Mouse (Mus musculus) MEL (cell line): ENCODE results near the gene Cyth3. TPM values are rescaled to one million over a fixed set of nuclear protein-coding genes. Genes with fewer than 3 reads are reported as not detected.

Experiments
- DNase-seq: peaks from one replicate; pipeline ENCODE4 v3.0.0; 2011; ENCODE audit warnings: low read depth, low spot score
- H3K27ac ChIP-seq: 2 replicates; pipeline ENCODE4 v1.5.1; 2012; ENCODE audit warnings: low read depth, mild to moderate bottlenecking, control low read depth, low read length, moderate library complexity; ENCODE audit not compliant: control insufficient read depth
- H3K27me3 ChIP-seq, 2 experiments: fragments of 150-350 bp in 1 of 2; sonication (generic) in 1 of 2; 2 replicates each; pipeline ENCODE4 v1.6.1; 2012; ENCODE audit warnings: low read length in 2 of 2, mild to moderate bottlenecking in 2 of 2, improper control_type of control experiment in 1 of 2, moderate library complexity in 1 of 2; ENCODE audit not compliant: insufficient read depth in 2 of 2, control insufficient read depth in 1 of 2
- H3K36me3 ChIP-seq, 2 experiments: 2 replicates each; pipeline ENCODE4 v1.6.1; 2012 to 2014; ENCODE audit warnings: low read length in 2 of 2, improper control_type of control experiment in 1 of 2, inconsistent platforms in 1 of 2, mild to moderate bottlenecking in 1 of 2; ENCODE audit not compliant: insufficient read depth in 2 of 2, control insufficient read depth in 1 of 2
- H3K4me1 ChIP-seq, 2 experiments: fragments of 150-350 bp in 1 of 2; sonication (generic) in 1 of 2; 2 replicates each; pipeline ENCODE4 v1.6.1; 2012; ENCODE audit warnings: low read length in 2 of 2, improper control_type of control experiment in 1 of 2, mild to moderate bottlenecking in 1 of 2; ENCODE audit not compliant: insufficient read depth in 2 of 2, control insufficient read depth in 1 of 2
- H3K4me3 ChIP-seq, 2 experiments: fragments of 150-350 bp in 1 of 2; sonication (generic) in 1 of 2; 2 replicates each; pipeline ENCODE4 v1.5.1; 2012; ENCODE audit warnings: low read depth in 2 of 2, low read length in 2 of 2, mild to moderate bottlenecking in 2 of 2, moderate library complexity in 2 of 2, control low read depth in 1 of 2, improper control_type of control experiment in 1 of 2; ENCODE audit not compliant: control insufficient read depth in 1 of 2, insufficient read depth in 1 of 2
- H3K79me2 ChIP-seq: 2 replicates; pipeline ENCODE4 v1.6.1; 2012; ENCODE audit warnings: mild to moderate bottlenecking, low read length, moderate library complexity; ENCODE audit not compliant: control insufficient read depth, poor library complexity, insufficient read depth
- H3K9ac ChIP-seq: 2 replicates; pipeline ENCODE4 v1.6.1; 2012; ENCODE audit warnings: low read depth, mild to moderate bottlenecking, control low read depth, low read length, moderate library complexity; ENCODE audit not compliant: control insufficient read depth, poor library complexity, severe bottlenecking
- H3K9me3 ChIP-seq: fragments of 150-350 bp; sonication (generic); replicated peaks from 2 replicates; pipeline ENCODE4 v1.6.1; 2012; ENCODE audit warnings: mild to moderate bottlenecking, low read length, improper control_type of control experiment, moderate library complexity; ENCODE audit not compliant: insufficient read depth
- GATA1 ChIP-seq: IDR thresholded peaks from 2 replicates; pipeline ENCODE4 v1.6.1; 2011; ENCODE audit warnings: low read depth, low read length, improper control_type of control experiment
- MAFK ChIP-seq: IDR thresholded peaks from 2 replicates; pipeline ENCODE4 v1.6.1; 2011; ENCODE audit warnings: low read depth, mild to moderate bottlenecking, low read length, improper control_type of control experiment, borderline replicate concordance
- MYB ChIP-seq: IDR thresholded peaks from 2 replicates; pipeline ENCODE4 v1.6.1; 2011; ENCODE audit warnings: mild to moderate bottlenecking, low read depth, low read length, improper control_type of control experiment
- POLR2A ChIP-seq, 2 experiments: IDR thresholded peaks; 2 replicates each; pipeline ENCODE4 v1.6.1; 2011 to 2012; ENCODE audit warnings: low read length in 2 of 2, mild to moderate bottlenecking in 2 of 2, control low read depth in 1 of 2, improper control_type of control experiment in 1 of 2, low read depth in 1 of 2, moderate library complexity in 1 of 2; ENCODE audit not compliant: control insufficient read depth in 1 of 2, insufficient read depth in 1 of 2, poor library complexity in 1 of 2
- RCOR1 ChIP-seq: IDR thresholded peaks from 2 replicates; pipeline ENCODE4 v1.6.1; 2012; ENCODE audit warnings: low read depth, mild to moderate bottlenecking, inconsistent platforms, low read length, improper control_type of control experiment
- SIN3A ChIP-seq: IDR thresholded peaks from 2 replicates; pipeline ENCODE4 v1.6.1; 2012; ENCODE audit warnings: low read length, improper control_type of control experiment, inconsistent platforms
- TAL1 ChIP-seq: IDR thresholded peaks from 2 replicates; pipeline ENCODE4 v1.6.1; 2012; ENCODE audit warnings: mild to moderate bottlenecking, inconsistent platforms, low read length, moderate library complexity, mixed read lengths
- USF1 ChIP-seq: IDR thresholded peaks from 2 replicates; pipeline ENCODE4 v1.6.1; 2014; ENCODE audit warnings: low read depth, mild to moderate bottlenecking, inconsistent platforms, low read length, improper control_type of control experiment, moderate library complexity
- USF2 ChIP-seq, 2 experiments: IDR thresholded peaks; 2 replicates each; pipeline ENCODE4 v1.6.1; 2011 to 2012; ENCODE audit warnings: improper control_type of control experiment in 2 of 2, low read length in 2 of 2, borderline replicate concordance in 1 of 2, inconsistent platforms in 1 of 2, low read depth in 1 of 2, mild to moderate bottlenecking in 1 of 2; ENCODE audit not compliant: insufficient read depth in 1 of 2
- ZNF384 ChIP-seq: IDR thresholded peaks from 2 replicates; pipeline ENCODE4 v1.6.1; 2012; ENCODE audit warnings: low read depth, mild to moderate bottlenecking, inconsistent platforms, low read length, improper control_type of control experiment
- polyA plus RNA-seq, 2 experiments: library from polyadenylated mRNA; stranded (reverse) in 1 of 2; unstranded in 1 of 2; fragments of >175 nt in 1 of 2; fragments of >200 nt in 1 of 2; gene quantifications; 2 replicates each; pipeline versions ENCODE4 v1.2.1 to v1.2.4; 2012; ENCODE audit warnings: low replicate concordance in 2 of 2, low read depth in 1 of 2; ENCODE audit not compliant: insufficient read length in 2 of 2, insufficient read depth in 1 of 2, missing spikeins in 1 of 2
- total RNA-seq: library from RNA; depleted of rRNA; stranded (reverse); fragments of 300-350 nt; gene quantifications from 2 replicates; pipeline ENCODE4 v1.2.3, GENCODE M21; 2012

Gene Cyth3
- total and polyA plus RNA-seq, 3 experiments = 41.1 to 44.9 TPM; not detected in 1

DNA sequence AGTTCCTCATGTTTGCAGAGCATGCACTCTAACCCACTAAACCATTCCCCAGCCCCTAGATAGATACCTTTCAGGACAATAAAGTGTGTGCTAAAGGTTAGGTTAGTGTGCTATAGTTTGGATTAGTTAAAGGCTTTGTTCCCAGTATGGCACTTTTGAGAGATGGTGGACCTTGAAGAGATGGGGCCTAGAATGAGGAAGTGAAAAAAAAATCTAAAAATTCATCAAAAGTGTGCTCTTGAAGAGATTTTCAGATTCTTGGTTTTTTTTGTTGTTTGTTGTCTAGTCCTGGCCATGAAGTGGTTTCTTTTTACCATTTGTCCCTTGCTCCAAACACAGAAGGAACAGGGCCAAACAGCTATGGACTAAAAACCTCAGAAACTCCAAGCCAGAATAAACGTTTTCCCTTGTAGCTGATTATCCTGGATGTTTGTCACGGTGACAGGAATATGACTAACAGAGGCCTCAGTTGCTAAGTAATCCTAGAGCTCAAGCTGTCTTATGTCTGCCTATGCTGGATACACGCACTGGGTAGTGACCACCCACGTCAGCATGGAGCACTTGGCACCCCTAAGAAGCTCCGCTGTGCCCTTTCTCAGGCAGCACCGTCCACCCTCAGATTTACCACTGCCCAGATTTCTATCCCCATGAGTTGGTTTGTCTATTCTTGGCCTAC, 48.6 kb downstream of the Cyth3 start:
- H3K36me3 ChIP-seq = peaks cover 0 to 11% of the 10 kb centered on the region in 2 experiments; a peak in 2 of 4 replicates

DNA sequence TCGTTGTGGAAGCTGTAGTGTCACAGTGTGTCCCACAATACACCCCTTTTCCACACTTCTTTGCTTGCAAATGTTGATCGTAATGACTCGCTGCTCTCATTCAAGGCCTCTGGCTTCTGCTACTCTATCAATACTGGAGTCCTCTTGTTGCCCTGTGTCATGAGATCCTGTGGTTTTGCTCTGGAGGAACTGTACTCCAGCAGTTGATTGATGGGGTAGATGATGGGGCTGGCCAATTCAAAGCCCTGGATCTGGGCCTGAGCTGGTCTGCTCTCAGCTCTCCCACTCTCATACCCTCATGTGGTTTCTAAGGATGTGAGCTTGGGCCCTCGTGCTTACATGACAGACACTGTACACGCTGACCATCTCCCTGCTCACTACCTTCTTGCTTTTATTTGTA, 52.3 kb downstream of the Cyth3 start:
- Histone ChIP-seq H3K27ac (peak overlapping the region; percentile 31), H3K36me3 (peaks cover 0 to 30% of the 10 kb centered on the region in 2 experiments; a peak in 2 of 4 replicates), H3K4me1 (peaks cover 36 to 37% of the 10 kb centered on the region in 2 experiments), H3K9ac (no peak overlapping the region), H3K79me2 (peaks cover 6% of the 10 kb centered on the region; the same call in 1 of the 2 replicates), H3K27me3 (no peaks in the 10 kb centered on the region)
- DNase-seq = peak; percentile 58
- no peak for TF ChIP-seq POLR2A (IDR thresholded peaks at IDR 0.05; ENCODE audit: control insufficient read depth in 1 of 2, insufficient read depth in 1 of 2, low read depth in 1 of 2, low read length in 2 of 2, poor library complexity in 1 of 2)
- TF ChIP-seq RCOR1 = 0 out of 2 replicates have a peak, but pooled peaks have one; percentile 27
- TF ChIP-seq, all 39 proteins: peak for 1
- Histone ChIP-seq H3K9me3 (no peaks in the 10 kb centered on the region), H3K4me3 (no peak overlapping the region)

More for the DNA sequence above, 48.6 kb downstream of the Cyth3 start:
- Histone ChIP-seq H3K4me1 (peaks cover 13 to 24% of the 10 kb centered on the region in 2 experiments), H3K9ac (no peak overlapping the region), H3K27ac (no peak overlapping the region), H3K27me3 (no peaks in the 10 kb centered on the region), H3K79me2 (peaks cover 4% of the 10 kb centered on the region; the same call in 1 of the 2 replicates), H3K9me3 (no peaks in the 10 kb centered on the region), H3K4me3 (no peak overlapping the region)
- DNase-seq = no peak
- TF ChIP-seq MAFK (no peak), RCOR1 (peak; percentile 48; the same call in 1 of the 2 replicates), GATA1 (no peak), ZNF384 (peak; percentile 57; the same call in 1 of the 2 replicates), TAL1 (no peak), USF1 (no peak), USF2 (IDR thresholded peaks at IDR 0.05; ENCODE audit: borderline replicate concordance in 1 of 2, insufficient read depth in 1 of 2, low read depth in 1 of 2, low read length in 2 of 2) (no peak)

DNA sequence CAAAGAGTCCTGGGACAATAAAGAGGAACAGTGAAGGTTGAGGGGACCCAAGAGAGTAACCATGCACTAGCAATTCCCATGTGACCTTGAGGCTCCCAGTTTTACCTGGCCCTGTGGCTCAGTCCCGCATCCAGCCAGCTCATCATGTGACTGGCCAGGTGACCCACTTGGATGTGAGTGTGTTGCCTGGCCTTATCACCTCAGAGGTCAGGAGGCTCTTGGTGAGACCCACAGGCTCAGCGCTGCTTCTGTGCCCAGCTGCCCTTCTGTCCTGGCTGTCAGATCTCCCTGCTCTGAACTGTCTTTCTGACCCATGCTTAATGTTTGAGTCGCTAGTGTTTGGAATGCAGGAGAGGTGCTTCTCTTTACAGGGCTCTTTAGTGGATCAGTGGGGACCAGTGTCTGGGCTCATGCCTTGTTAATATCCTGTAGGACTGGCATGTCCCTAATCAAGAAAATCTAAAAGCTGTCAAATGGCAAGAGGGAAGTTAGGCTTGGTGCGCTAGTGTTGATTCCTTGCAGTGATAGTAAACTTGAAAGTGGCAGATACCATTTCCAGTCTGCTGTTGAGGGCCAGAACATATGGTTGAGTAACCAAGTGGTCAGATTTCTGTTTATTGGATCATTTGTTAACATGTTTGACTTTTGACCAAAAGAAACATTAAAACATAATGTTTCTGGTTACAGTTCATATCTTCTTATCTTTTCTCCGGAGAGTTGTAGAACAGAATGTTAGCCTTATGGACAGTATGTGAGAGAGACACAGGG, 54.2 kb downstream of the Cyth3 start:
- Histone ChIP-seq H3K4me3 (no peak overlapping the region), H3K4me1 (peaks cover 33 to 35% of the 10 kb centered on the region in 2 experiments)

More for the DNA sequence above, 54.2 kb downstream of the Cyth3 start:
- no peak for DNase-seq
- Histone ChIP-seq H3K27me3 (no peaks in the 10 kb centered on the region), H3K9me3 (no peaks in the 10 kb centered on the region), H3K36me3 (peaks cover 0 to 29% of the 10 kb centered on the region in 2 experiments; a peak in 2 of 4 replicates), H3K79me2 (peaks cover 11% of the 10 kb centered on the region; the same call in 1 of the 2 replicates), H3K27ac (no peak overlapping the region), H3K9ac (no peak overlapping the region)
- TF ChIP-seq SIN3A (0 out of 2 replicates have a peak, but pooled peaks have one; percentile 27), MYB (no peak), USF1 (peak; percentile 46; the same call in 1 of the 2 replicates), GATA1 (peak; percentile 41; the same call in 1 of the 2 replicates)
